Mouse (Mus musculus) hindbrain, embryonic 10.5 days (tissue): ENCODE measurements around the gene Ranbp17. TPM values are rescaled to one million over a fixed set of nuclear protein-coding genes. Genes with fewer than 3 reads are reported as not detected.

Source experiments
- DNase-seq: peaks from one replicate; pipeline ENCODE4 v3.0.0-alpha.2; 2017; ENCODE audit warnings: low spot score
- H3K27ac ChIP-seq: fragments of 300-500 bp; sonication (generic); 2 replicates; pipeline ENCODE4 v1.5.1; 2016; ENCODE audit warnings: mild to moderate bottlenecking, moderate library complexity
- H3K27me3 ChIP-seq: fragments of 300-500 bp; sonication (generic); 2 replicates; pipeline ENCODE4 v1.6.1; 2016; ENCODE audit warnings: mild to moderate bottlenecking; ENCODE audit not compliant: poor library complexity, insufficient read depth, severe bottlenecking
- H3K36me3 ChIP-seq: fragments of 300-500 bp; sonication (generic); 2 replicates; pipeline ENCODE4 v1.6.1; 2016; ENCODE audit warnings: mild to moderate bottlenecking, moderate library complexity
- H3K4me1 ChIP-seq: fragments of 300-500 bp; sonication (generic); replicated peaks from 2 replicates; pipeline ENCODE4 v1.6.1; 2016; ENCODE audit warnings: mild to moderate bottlenecking
- H3K4me3 ChIP-seq: fragments of 300-500 bp; sonication (generic); 2 replicates; pipeline ENCODE4 v1.5.1; 2016; ENCODE audit warnings: mild to moderate bottlenecking, moderate library complexity
- H3K9me3 ChIP-seq: fragments of 300-500 bp; sonication (generic); 2 replicates; pipeline ENCODE4 v1.6.1; 2016; ENCODE audit warnings: mild to moderate bottlenecking, moderate library complexity
- WGBS: fragments of 180-500 bp; shearing (Covaris S2); methylation state at CpG from one replicate; pipeline ENCODE4 v1.1.7; 2016; 5-methylcytosine and 5-hydroxymethylcytosine counted together
- polyA plus RNA-seq: library from polyadenylated mRNA; unstranded; fragments of >200 nt; fragmentation: Nextera tagmentation; extraction: Ambion mirVana; gene quantifications from 2 replicates; pipeline ENCODE4 v1.2.1, GENCODE M21; 2016

Ranbp17 gene
- polyA plus RNA-seq, 1 experiment from 2014 or later = 11.5 TPM

DNA sequence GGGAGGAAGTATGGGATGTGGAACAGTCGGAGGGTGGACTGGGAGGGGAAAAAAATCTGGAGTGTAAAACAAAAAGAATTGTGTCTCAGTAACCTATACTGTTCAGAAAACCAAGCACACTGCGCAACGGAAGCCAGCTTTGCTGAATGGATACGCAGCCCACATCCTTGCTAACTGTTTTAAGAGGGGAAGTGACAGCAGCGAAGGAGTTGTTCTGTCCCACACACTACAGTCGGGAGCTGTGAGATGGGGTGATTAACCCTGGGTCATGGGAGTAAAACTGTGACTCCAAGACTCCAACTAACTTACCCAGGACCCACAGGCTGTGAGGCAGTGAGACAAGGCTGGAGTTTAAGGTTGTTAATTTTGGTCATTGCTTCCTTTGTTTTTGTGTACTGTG is 219.5 kb downstream of the Ranbp17 start:
- Histone ChIP-seq H3K27me3 (no peaks in the 10 kb centered on the region), H3K27ac (no peak overlapping the region), H3K36me3 (no peaks in the 10 kb centered on the region), H3K9me3 (no peaks in the 10 kb centered on the region), H3K4me3 (no peak overlapping the region), H3K4me1 (peaks cover 11% of the 10 kb centered on the region; the same call in 1 of the 2 replicates)
- 80% methylated on average over 6 of the region's 6 CpGs for WGBS
- no peak for DNase-seq

DNA sequence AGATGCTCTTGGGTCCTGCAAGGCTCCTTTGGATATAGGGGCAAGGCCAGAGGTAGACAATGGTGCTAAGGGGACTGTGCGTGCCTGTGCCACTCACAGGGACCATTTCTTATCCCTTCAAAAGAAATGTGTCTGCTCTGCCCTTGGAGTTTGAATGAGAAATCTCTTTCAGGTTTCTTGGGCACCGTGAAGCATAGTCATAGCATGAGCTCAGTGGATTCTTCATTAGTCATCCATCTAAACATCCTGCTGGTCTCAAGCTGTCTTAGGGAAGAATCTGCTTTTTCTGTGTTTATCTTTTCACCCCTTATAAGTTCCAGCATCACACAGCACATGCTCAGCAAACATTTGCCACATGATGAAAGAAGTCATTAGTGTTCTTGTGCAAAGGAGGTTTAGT is 235.0 kb downstream of the Ranbp17 start:
- Histone ChIP-seq H3K4me3 (no peak overlapping the region), H3K27ac (no peak overlapping the region), H3K4me1 (no peaks in the 10 kb centered on the region), H3K9me3 (no peaks in the 10 kb centered on the region), H3K36me3 (peaks cover 10% of the 10 kb centered on the region; the same call in 1 of the 2 replicates), H3K27me3 (no peaks in the 10 kb centered on the region)
- no peak for DNase-seq
- 90% methylated on average over 2 of the region's 2 CpGs for WGBS

DNA sequence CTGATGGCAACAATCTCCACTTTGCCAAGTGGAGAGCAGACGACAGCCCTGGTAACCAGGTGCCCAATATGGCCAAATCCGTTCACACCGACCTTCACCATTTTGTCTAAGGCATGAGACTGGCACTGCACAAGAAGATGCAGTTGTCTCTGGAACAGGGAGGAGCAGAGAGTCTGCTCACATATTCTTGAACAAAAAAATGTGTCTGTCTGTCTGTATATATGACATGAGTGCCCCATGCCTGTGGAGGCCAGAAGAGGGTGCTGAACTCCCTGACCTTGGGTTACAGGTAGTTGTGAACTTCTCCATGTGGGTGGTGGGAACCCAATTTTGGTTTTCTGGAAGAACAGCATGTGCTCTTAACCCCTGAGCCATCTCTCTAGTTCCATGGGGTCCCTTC is 236.9 kb downstream of the Ranbp17 start, which contains the start of gene Gm12117:
Gm12117 (minus strand) TSS at position 101 of the 400 bp plus-strand sequence.
- WGBS = 89% methylated on average over 3 of the region's 3 CpGs
- no peak within 1 kb of the TSS for H3K27ac ChIP-seq
- no peak for DNase-seq
- no peaks in the 10 kb centered on the region for H3K27me3 ChIP-seq
- no peaks in the 10 kb centered on the region for H3K9me3 ChIP-seq
- H3K4me3 ChIP-seq = no peak within 1 kb of the TSS
- H3K4me1 ChIP-seq = no peaks in the 10 kb centered on the region
- H3K36me3 ChIP-seq = peaks cover 10% of the 10 kb centered on the region; the same call in 1 of the 2 replicates

DNA sequence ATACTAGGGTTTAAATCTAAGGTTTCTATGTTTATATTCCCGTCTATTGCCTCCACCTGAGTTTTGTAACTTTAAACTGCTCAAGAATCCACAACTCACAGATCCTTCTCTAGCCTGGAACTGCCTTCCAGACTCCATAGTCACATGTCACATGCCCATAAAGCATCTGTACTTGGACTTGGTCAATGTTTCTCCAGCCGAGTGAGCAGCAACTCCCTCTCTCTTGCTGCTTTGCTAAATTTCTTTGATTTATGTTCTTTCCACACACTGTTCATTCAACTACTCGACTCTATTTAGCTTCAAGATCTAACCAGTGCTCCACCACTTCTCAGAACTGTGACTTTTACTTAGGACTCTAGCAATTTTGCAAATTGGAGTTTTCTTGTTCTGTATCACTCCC is 238.7 kb downstream of the Ranbp17 start:
- no peaks in the 10 kb centered on the region for H3K9me3 ChIP-seq
- H3K27ac ChIP-seq = no peak overlapping the region
- H3K36me3 ChIP-seq = peaks cover 10% of the 10 kb centered on the region; the same call in 1 of the 2 replicates
- WGBS = 85% methylated on average over 3 of the region's 3 CpGs
- H3K4me1 ChIP-seq = no peaks in the 10 kb centered on the region
- no peaks in the 10 kb centered on the region for H3K27me3 ChIP-seq
- no peak for DNase-seq
- H3K4me3 ChIP-seq = no peak overlapping the region

DNA sequence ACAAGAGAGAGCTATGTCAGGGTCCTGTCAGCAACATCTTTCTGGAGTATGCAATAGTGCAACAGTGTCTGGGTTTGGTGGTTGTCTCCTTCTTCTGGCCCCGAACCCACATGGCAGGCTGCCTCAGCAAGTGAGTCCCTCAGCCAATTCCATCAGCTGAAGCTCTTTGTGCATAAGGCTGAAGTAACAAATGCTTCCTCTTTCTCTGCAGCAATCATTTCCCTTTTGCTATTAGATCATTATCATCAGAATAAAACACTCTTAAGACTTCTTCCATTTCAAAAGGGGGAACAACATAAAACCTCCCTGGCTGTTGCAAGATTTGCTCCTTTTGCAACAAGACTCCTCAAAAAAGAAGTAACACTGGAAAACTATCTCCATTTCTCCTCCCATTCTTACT is 239.3 kb downstream of the Ranbp17 start:
- Histone ChIP-seq H3K4me3 (no peak overlapping the region), H3K27ac (no peak overlapping the region), H3K36me3 (peaks cover 10% of the 10 kb centered on the region; the same call in 1 of the 2 replicates), H3K9me3 (no peaks in the 10 kb centered on the region), H3K27me3 (no peaks in the 10 kb centered on the region), H3K4me1 (no peaks in the 10 kb centered on the region)
- DNase-seq = no peak
- 83% methylated on average over 1 of the region's 1 CpGs for WGBS

DNA sequence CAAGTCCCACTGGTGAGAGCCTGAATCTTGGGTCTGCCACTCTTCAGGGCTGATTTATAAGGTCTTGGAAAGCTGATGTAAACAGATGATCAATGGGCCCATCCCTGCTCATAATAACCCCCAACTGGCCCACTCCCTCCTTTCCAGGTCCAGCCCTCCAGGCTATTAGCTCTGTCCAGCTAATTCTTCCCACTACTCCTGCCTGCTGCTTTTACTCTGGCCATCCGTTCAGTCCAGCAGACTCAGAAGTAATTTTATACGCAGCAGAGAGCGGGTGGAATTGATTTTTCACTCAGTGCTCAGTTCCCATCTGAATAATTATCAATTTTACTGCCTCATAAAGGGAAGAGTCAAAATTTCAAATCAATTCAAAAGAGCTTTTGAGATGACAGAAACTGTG is 273.3 kb downstream of the Ranbp17 start:
- Histone ChIP-seq H3K4me3 (no peak overlapping the region), H3K4me1 (no peaks in the 10 kb centered on the region), H3K36me3 (no peaks in the 10 kb centered on the region), H3K27me3 (no peaks in the 10 kb centered on the region), H3K27ac (no peak overlapping the region), H3K9me3 (no peaks in the 10 kb centered on the region)
- WGBS = 75% methylated on average over 3 of the region's 3 CpGs
- DNase-seq = no peak

DNA sequence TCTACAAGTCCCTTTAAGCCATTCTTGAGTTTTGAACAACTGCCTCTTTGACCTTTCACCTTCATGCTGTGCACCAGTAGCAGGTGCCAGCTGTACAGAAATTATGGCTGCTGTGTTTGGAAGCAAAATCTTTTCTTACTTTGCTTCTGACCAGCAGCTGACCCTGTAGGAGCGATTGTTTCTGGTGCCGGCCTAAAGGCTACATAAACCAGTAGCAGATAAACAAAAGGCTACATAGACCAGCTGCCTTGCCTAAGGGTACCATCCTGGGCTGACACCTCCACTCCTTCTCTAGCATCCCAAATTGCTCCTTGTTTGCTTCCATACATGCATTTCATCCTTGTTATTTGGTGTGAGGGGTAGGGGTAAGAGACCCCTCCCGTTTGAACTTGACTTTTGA is 279.4 kb downstream of the Ranbp17 start:
- Histone ChIP-seq H3K27ac (no peak overlapping the region), H3K9me3 (no peaks in the 10 kb centered on the region), H3K4me1 (peaks cover 13% of the 10 kb centered on the region), H3K4me3 (no peak overlapping the region), H3K36me3 (no peaks in the 10 kb centered on the region), H3K27me3 (no peaks in the 10 kb centered on the region; the same call in 1 of the 2 replicates)
- 51% methylated on average over 3 of the region's 3 CpGs for WGBS
- peak; percentile 28 for DNase-seq

DNA sequence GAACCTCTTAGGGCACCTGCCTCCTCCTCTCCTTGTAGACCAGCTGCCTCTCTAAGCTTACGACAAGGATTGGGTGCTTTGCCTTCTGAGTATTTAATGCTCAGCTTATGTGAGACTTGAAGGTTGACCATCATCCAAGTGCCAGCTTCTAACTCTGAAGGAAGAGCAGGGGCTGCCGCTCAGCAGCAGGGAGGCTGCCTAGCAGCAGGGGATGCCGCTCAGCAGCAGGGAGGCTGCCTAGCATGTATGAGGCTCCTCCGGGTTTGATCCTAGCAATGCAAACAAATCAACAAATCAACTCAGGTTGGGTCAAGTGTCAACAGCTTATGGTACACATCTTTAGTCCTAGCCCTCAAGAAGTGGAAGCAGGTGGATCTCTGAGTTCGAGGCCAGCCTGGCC is 281.5 kb downstream of the Ranbp17 start:
- H3K27ac ChIP-seq = no peak overlapping the region
- no peak overlapping the region for H3K4me3 ChIP-seq
- no peak for DNase-seq
- 61% methylated on average over 5 of the region's 5 CpGs for WGBS
- H3K4me1 ChIP-seq = peaks cover 13% of the 10 kb centered on the region
- no peaks in the 10 kb centered on the region for H3K36me3 ChIP-seq
- H3K27me3 ChIP-seq = no peaks in the 10 kb centered on the region; the same call in 1 of the 2 replicates
- no peaks in the 10 kb centered on the region for H3K9me3 ChIP-seq

DNA sequence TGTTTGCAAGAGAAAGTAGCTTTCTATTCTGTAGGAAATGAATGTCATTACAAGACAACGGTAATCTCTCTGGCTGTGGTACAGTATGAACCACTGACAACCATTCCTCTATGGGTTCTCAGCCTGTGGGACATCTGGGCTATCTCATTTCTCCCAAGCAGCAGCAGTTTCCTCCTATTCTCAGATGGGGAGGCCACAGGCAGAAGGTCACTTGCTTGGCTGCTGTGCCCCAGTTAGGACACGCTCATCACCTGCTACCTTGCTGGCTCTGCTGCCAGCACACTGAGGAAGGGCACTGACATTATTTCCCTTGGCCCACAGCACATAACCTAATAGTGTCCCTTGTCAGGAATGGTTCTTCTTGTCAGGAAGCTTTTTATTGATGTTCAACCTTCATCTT is 285.4 kb downstream of the Ranbp17 start:
- Histone ChIP-seq H3K36me3 (no peaks in the 10 kb centered on the region), H3K27me3 (no peaks in the 10 kb centered on the region; the same call in 1 of the 2 replicates), H3K4me1 (peaks cover 21% of the 10 kb centered on the region), H3K27ac (no peak overlapping the region), H3K9me3 (no peaks in the 10 kb centered on the region), H3K4me3 (no peak overlapping the region)
- DNase-seq = no peak
- WGBS = 94% methylated on average over 2 of the region's 2 CpGs

DNA sequence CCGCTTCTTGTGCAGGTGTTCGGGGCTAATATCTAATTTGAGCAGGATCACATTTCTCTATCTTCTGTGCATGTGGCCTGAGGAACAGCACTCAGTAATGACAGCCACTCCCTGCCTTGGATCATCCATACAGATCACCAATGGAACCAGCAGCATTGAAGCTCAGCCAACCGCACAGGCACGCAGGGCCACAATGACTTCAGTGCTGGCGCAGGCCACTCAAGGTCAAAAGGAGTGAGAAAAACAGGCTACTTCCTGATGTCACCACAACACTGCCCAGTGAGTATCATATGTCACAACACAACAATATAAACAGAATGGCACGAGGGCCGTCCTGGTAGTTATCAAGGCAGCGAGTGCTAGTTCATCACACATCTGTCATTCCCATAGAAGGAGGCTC is 287.0 kb downstream of the Ranbp17 start:
- Histone ChIP-seq H3K4me3 (no peak overlapping the region), H3K36me3 (no peaks in the 10 kb centered on the region), H3K4me1 (peaks cover 29% of the 10 kb centered on the region), H3K27ac (no peak overlapping the region), H3K27me3 (no peaks in the 10 kb centered on the region), H3K9me3 (no peaks in the 10 kb centered on the region)
- 70% methylated on average over 8 of the region's 8 CpGs for WGBS
- peak; percentile 17 for DNase-seq

DNA sequence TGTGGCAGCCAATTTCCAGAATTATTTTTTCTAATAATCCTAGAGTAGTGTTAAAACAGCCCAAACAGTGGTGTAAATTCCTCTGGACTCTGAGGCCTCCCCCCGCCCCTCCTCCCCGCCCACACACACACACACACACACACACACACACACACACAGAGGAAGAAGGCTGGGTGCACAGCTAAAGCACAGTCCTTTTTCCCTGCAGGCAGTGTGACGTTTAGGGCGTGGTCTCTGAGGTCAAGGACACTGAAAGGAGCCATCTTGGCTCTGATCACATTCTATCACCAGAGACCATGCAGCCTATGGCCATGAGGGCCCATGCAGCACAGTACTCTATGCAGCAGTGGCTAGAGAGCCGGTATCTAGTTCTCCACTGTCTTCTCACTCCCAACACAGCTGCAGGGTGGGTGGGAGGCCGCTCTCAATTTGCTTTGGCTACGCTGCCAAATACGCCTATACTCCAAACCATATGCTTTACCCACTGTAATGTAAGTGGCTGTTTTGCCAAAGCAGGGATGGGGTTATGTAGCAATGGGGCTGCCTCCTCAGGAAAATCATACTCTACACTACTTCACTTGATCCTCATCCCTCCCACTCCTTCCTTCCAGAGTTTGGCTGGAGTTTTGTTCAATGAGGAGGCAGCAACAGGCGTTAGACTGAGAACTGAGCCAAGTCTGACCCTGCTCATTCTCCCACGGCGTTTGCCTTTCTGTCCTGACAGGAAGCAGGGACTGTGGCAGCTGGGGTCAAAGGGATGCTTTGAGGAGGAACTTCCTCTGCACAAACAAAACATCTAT is 291.8 kb downstream of the Ranbp17 start:
- Histone ChIP-seq H3K36me3 (no peaks in the 10 kb centered on the region), H3K9me3 (no peaks in the 10 kb centered on the region), H3K4me3 (no peak overlapping the region), H3K4me1 (peaks cover 30% of the 10 kb centered on the region), H3K27ac (peak overlapping the region; percentile 50; the same call in 1 of the 2 replicates), H3K27me3 (no peaks in the 10 kb centered on the region)
- no peak for DNase-seq
- WGBS = 68% methylated on average over 11 of the region's 11 CpGs

DNA sequence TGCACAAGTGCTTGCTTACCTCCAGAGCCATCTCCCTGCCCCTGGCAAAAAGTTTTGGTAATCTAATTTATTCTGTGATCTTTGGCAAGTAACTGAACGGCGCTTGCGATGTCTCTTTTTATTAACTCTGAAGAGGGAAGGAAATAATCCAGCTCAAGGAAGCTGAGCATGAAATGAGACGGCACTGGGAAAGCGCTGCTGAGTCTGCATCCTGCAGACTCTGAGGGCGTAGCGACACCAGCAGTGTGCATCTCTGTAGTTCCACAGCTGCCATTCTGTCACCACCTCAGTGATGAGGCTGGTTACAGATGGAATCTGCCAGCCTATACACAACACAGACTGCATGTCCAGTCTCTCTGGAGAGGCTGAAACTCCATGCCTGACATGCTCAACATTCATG is 292.8 kb downstream of the Ranbp17 start:
- Histone ChIP-seq H3K27me3 (no peaks in the 10 kb centered on the region), H3K4me1 (peaks cover 20% of the 10 kb centered on the region), H3K4me3 (no peak overlapping the region), H3K9me3 (no peaks in the 10 kb centered on the region), H3K27ac (no peak overlapping the region), H3K36me3 (no peaks in the 10 kb centered on the region)
- no peak for DNase-seq
- 89% methylated on average over 7 of the region's 7 CpGs for WGBS

DNA sequence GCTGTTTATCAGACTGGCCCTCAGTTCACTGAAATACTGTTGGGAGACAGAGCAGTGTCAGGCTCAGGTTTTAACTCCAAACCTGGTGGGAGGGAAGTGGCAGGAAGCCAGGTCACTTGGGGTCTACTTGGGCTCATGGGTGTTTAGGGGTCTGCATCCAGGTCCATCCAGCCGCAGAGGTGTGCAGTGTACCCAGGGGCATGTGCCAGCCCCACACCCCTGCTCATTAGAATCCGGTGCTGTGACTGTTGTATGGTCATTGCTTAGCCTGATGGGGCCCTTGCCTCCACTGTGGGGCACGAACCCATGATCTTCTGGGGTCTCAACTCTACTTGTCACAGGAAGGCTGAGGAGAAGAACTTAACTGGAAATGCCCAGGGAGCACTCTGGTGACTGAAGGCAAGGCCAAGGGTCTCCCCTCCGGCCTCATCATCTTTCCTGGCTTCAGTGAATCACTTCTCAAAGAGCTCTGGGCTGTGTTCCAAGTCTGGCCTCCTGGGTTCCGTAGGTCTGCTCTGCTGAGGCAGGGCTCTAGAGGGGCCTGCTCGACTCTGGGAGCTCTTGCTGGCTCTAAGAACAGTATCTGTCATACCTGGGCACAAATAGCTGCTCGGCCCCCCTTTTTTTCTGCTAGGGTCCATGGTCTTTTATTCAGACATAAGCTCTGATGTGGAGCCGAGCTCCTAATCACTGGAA is 296.0 kb downstream of the Ranbp17 start:
- WGBS = 89% methylated on average over 8 of the region's 8 CpGs
- Histone ChIP-seq H3K27ac (no peak overlapping the region), H3K36me3 (no peaks in the 10 kb centered on the region), H3K4me3 (no peak overlapping the region), H3K4me1 (peaks cover 10% of the 10 kb centered on the region; the same call in 1 of the 2 replicates), H3K9me3 (no peaks in the 10 kb centered on the region), H3K27me3 (no peaks in the 10 kb centered on the region)
- no peak for DNase-seq
